Mouse (Mus musculus): ENCODE results near the gene Pik3c2b. TPM values are rescaled to one million over a fixed set of nuclear protein-coding genes. Genes with fewer than 3 reads are reported as not detected.

Pik3c2b gene
- polyA plus RNA-seq, 1 experiment from 2014 or later = 7.1 TPM

- no peak overlapping the region for H3K4me2 ChIP-seq
- H3K9me3 ChIP-seq (ENCODE audit: low read depth, low read length) = no peaks in the 10 kb centered on the region
- WGBS = 86% methylated on average over 7 of the region's 7 CpGs
- H3K9ac ChIP-seq = no peak overlapping the region
- ATAC-seq (ENCODE audit: insufficient read depth) (no peak), DNase-seq (no peak)
- H3K27me3 ChIP-seq (ENCODE audit: insufficient read depth, low read length) = no peaks in the 10 kb centered on the region
- TF ChIP-seq CTCF (IDR thresholded peaks at IDR 0.05; ENCODE audit: low read depth) = no peak
- H3K36me3 ChIP-seq (ENCODE audit: insufficient read depth) = peaks cover 7% of the 10 kb centered on the region; the same call in 1 of the 2 replicates
- no peak overlapping the region for H3K27ac ChIP-seq (ENCODE audit: low read depth)
- no peak overlapping the region for H3K4me3 ChIP-seq (ENCODE audit: low read depth, low read length)
- no peaks in the 10 kb centered on the region for H3K4me1 ChIP-seq (ENCODE audit: insufficient read depth)
Measured at GRCm38 (mm10) chr1:133093719-133094118, 48.3 kb downstream of the Pik3c2b start.

GRCm38 (mm10) chr1:133100980-133101798, 55.7 kb downstream of the Pik3c2b start:
- Histone ChIP-seq H3K27ac (ENCODE audit: low read depth) (no peak overlapping the region), H3K9me3 (ENCODE audit: low read depth, low read length) (no peaks in the 10 kb centered on the region), H3K9ac (no peak overlapping the region), H3K4me3 (ENCODE audit: low read depth, low read length) (no peak overlapping the region), H3K4me2 (no peak overlapping the region), H3K36me3 (ENCODE audit: insufficient read depth) (peaks cover 21% of the 10 kb centered on the region; the same call in 1 of the 2 replicates), H3K4me1 (ENCODE audit: insufficient read depth) (no peaks in the 10 kb centered on the region), H3K27me3 (ENCODE audit: insufficient read depth, low read length) (no peaks in the 10 kb centered on the region)
- WGBS = 35% methylated on average over 17 of the region's 17 CpGs
- ATAC-seq (ENCODE audit: insufficient read depth) (peak; percentile 35; the same call in 1 of the 2 replicates), DNase-seq (peak; percentile 87)
- peak; percentile 90 for TF ChIP-seq CTCF (IDR thresholded peaks at IDR 0.05; ENCODE audit: low read depth)

- no peak for DNase-seq
- Histone ChIP-seq H3K27ac (ENCODE audit: low read depth) (no peak overlapping the region), H3K4me2 (no peak overlapping the region), H3K9ac (no peak overlapping the region), H3K9me3 (ENCODE audit: low read depth, low read length) (no peaks in the 10 kb centered on the region), H3K27me3 (ENCODE audit: insufficient read depth, low read length) (no peaks in the 10 kb centered on the region), H3K4me1 (ENCODE audit: insufficient read depth) (no peaks in the 10 kb centered on the region), H3K4me3 (ENCODE audit: low read depth, low read length) (no peak overlapping the region), H3K36me3 (ENCODE audit: insufficient read depth) (peaks cover 20% of the 10 kb centered on the region; the same call in 1 of the 2 replicates)
- no peak for ATAC-seq (ENCODE audit: insufficient read depth)
- no peak for TF ChIP-seq CTCF (IDR thresholded peaks at IDR 0.05; ENCODE audit: low read depth)
- 81% methylated on average over 5 of the region's 5 CpGs for WGBS
Measured at GRCm38 (mm10) chr1:133102108-133102507, 56.6 kb downstream of the Pik3c2b start.

- H3K9ac ChIP-seq = no peak overlapping the region
- H3K4me3 ChIP-seq (ENCODE audit: low read depth, low read length) = no peak overlapping the region
- no peak for TF ChIP-seq CTCF (IDR thresholded peaks at IDR 0.05; ENCODE audit: low read depth)
- peaks cover 20% of the 10 kb centered on the region; the same call in 1 of the 2 replicates for H3K36me3 ChIP-seq (ENCODE audit: insufficient read depth)
- no peaks in the 10 kb centered on the region for H3K9me3 ChIP-seq (ENCODE audit: low read depth, low read length)
- no peak for DNase-seq
- H3K4me2 ChIP-seq = no peak overlapping the region
- ATAC-seq (ENCODE audit: insufficient read depth) = no peak
- 91% methylated on average over 7 of the region's 7 CpGs for WGBS
- no peaks in the 10 kb centered on the region for H3K27me3 ChIP-seq (ENCODE audit: insufficient read depth, low read length)
- H3K4me1 ChIP-seq (ENCODE audit: insufficient read depth) = no peaks in the 10 kb centered on the region
- H3K27ac ChIP-seq (ENCODE audit: low read depth) = no peak overlapping the region
Measured at GRCm38 (mm10) chr1:133103315-133103714, 57.8 kb downstream of the Pik3c2b start.

- DNase-seq (no peak), ATAC-seq (ENCODE audit: insufficient read depth) (no peak)
- no peak overlapping the region for H3K9ac ChIP-seq
- H3K4me1 ChIP-seq (ENCODE audit: insufficient read depth) = no peaks in the 10 kb centered on the region
- H3K4me3 ChIP-seq (ENCODE audit: low read depth, low read length) = no peak overlapping the region
- H3K27ac ChIP-seq (ENCODE audit: low read depth) = no peak overlapping the region
- H3K36me3 ChIP-seq (ENCODE audit: insufficient read depth) = peaks cover 16% of the 10 kb centered on the region; the same call in 1 of the 2 replicates
- H3K9me3 ChIP-seq (ENCODE audit: low read depth, low read length) = no peaks in the 10 kb centered on the region
- no peaks in the 10 kb centered on the region for H3K27me3 ChIP-seq (ENCODE audit: insufficient read depth, low read length)
- TF ChIP-seq CTCF (IDR thresholded peaks at IDR 0.05; ENCODE audit: low read depth) = no peak
- 91% methylated on average over 6 of the region's 6 CpGs for WGBS
- no peak overlapping the region for H3K4me2 ChIP-seq
Measured at GRCm38 (mm10) chr1:133103871-133104270, 58.4 kb downstream of the Pik3c2b start.

- ATAC-seq (ENCODE audit: insufficient read depth) = no peak
- Histone ChIP-seq H3K4me2 (no peak overlapping the region), H3K9me3 (ENCODE audit: low read depth, low read length) (no peaks in the 10 kb centered on the region; the same call in 1 of the 2 replicates), H3K4me1 (ENCODE audit: insufficient read depth) (no peaks in the 10 kb centered on the region), H3K27me3 (ENCODE audit: insufficient read depth, low read length) (no peaks in the 10 kb centered on the region), H3K36me3 (ENCODE audit: insufficient read depth) (no peaks in the 10 kb centered on the region), H3K9ac (no peak overlapping the region), H3K27ac (ENCODE audit: low read depth) (no peak overlapping the region), H3K4me3 (ENCODE audit: low read depth, low read length) (no peak overlapping the region)
- DNase-seq = no peak
- peak; percentile 9; the same call in 1 of the 2 replicates for TF ChIP-seq CTCF (IDR thresholded peaks at IDR 0.05; ENCODE audit: low read depth)
- WGBS = 84% methylated on average over 4 of the region's 4 CpGs
Measured at GRCm38 (mm10) chr1:133116108-133116507, 70.6 kb downstream of the Pik3c2b start.

- Histone ChIP-seq H3K4me2 (no peak overlapping the region), H3K4me1 (ENCODE audit: insufficient read depth) (no peaks in the 10 kb centered on the region), H3K4me3 (ENCODE audit: low read depth, low read length) (no peak overlapping the region), H3K27me3 (ENCODE audit: insufficient read depth, low read length) (no peaks in the 10 kb centered on the region), H3K9me3 (ENCODE audit: low read depth, low read length) (no peaks in the 10 kb centered on the region; the same call in 1 of the 2 replicates), H3K9ac (no peak overlapping the region), H3K36me3 (ENCODE audit: insufficient read depth) (no peaks in the 10 kb centered on the region), H3K27ac (ENCODE audit: low read depth) (no peak overlapping the region)
- no peak for TF ChIP-seq CTCF (IDR thresholded peaks at IDR 0.05; ENCODE audit: low read depth)
- DNase-seq (peak; percentile 49), ATAC-seq (ENCODE audit: insufficient read depth) (peak; percentile 48; the same call in 1 of the 2 replicates)
- 93% methylated on average over 5 of the region's 5 CpGs for WGBS
Measured at GRCm38 (mm10) chr1:133118127-133118526, 72.7 kb downstream of the Pik3c2b start.

Data from lung, embryonic 14.5 days (tissue).